8 mouse cellular contexts compared by ENCODE assay signal in genomic region chr2:26485710-26486109, GRCm38 (mm10). TPM values are rescaled to one million over a fixed set of nuclear protein-coding genes. Genes with fewer than 3 reads are reported as not detected.
A peak's percentile ranks its signal among the peaks of the same experiment; 100 is the strongest.
DNase-seq lines count a peak whose midpoint lies in the region; ATAC-seq and TF ChIP-seq lines count a peak whose summit lies in the region.

No protein-coding gene starts in this region.

- peak overlapping the region; percentile 25; the same call in 1 of the 2 replicates for H3K27ac ChIP-seq in heart, embryonic 13.5 days (replicated peaks)
- peak overlapping the region; percentile 79; the same call in 1 of the 2 replicates for H3K27ac ChIP-seq in CH12.LX (ENCODE audit: insufficient read depth, low read depth)
- H3K27ac ChIP-seq in embryonic facial prominence, embryonic 13.5 days = 0 out of 2 replicates have a peak overlapping the region, but pooled peaks have one; percentile 65
- peak overlapping the region; percentile 80 for H3K27ac ChIP-seq in limb, embryonic 12.5 days

- H3K4me1 ChIP-seq in heart, embryonic 13.5 days = peaks cover 84% of the 10 kb centered on the region
- H3K4me1 ChIP-seq in CH12.LX (ENCODE audit: control insufficient read depth in 1 of 2, insufficient read depth in 2 of 2) = peaks cover 76 to 88% of the 10 kb centered on the region in 2 experiments
- H3K4me1 ChIP-seq in embryonic facial prominence, embryonic 13.5 days = peaks cover 76% of the 10 kb centered on the region
- H3K4me1 ChIP-seq in limb, embryonic 12.5 days (replicated peaks) = peaks cover 75% of the 10 kb centered on the region

- no peak for TF ChIP-seq EP300 in CH12.LX (IDR thresholded peaks at IDR 0.05; ENCODE audit: low read length)

- dilution Hi-C loops in CH12.LX (cut with MboI; ENCODE audit: extremely low pct_ligation_motif_present, extremely low pct_unique_long_range_greater_than_20kb, low sequenced_read_pairs) = no loop called here

- no peak for TF ChIP-seq POLR2A in CH12.LX (IDR thresholded peaks at IDR 0.05; ENCODE audit: low read depth, low read length)

- in situ Hi-C loops in CH12.LX (cut with MboI; ENCODE audit: low pct_ligation_motif_present, low pct_unique_long_range_greater_than_20kb, low sequenced_read_pairs) = no loop called here

- TF ChIP-seq CTCF in CH12.LX (conservative IDR thresholded peaks at IDR 0.05 in 1 of 2, IDR thresholded peaks at IDR 0.05 in 1 of 2; ENCODE audit: low read depth in 2 of 2, low read length in 2 of 2) = no peak

- no peaks in the 10 kb centered on the region for H3K9me3 ChIP-seq in heart, embryonic 13.5 days
- H3K9me3 ChIP-seq in CH12.LX (replicated peaks; ENCODE audit: low read length) = peaks cover 4% of the 10 kb centered on the region
- H3K9me3 ChIP-seq in embryonic facial prominence, embryonic 13.5 days = no peaks in the 10 kb centered on the region
- no peaks in the 10 kb centered on the region for H3K9me3 ChIP-seq in limb, embryonic 12.5 days

- H3K36me3 ChIP-seq in heart, embryonic 13.5 days = peaks cover 38% of the 10 kb centered on the region
- peaks cover 21 to 30% of the 10 kb centered on the region in 2 experiments for H3K36me3 ChIP-seq in CH12.LX (replicated peaks in 1 of 2; ENCODE audit: control insufficient read depth in 1 of 2, insufficient read depth in 1 of 2, low read length in 1 of 2)
- H3K36me3 ChIP-seq in embryonic facial prominence, embryonic 13.5 days = peaks cover 41% of the 10 kb centered on the region
- H3K36me3 ChIP-seq in limb, embryonic 12.5 days = peaks cover 36% of the 10 kb centered on the region

- H3K9ac ChIP-seq in heart, embryonic 13.5 days = no peak overlapping the region
- no peak overlapping the region; the same call in 1 of the 2 replicates for H3K9ac ChIP-seq in CH12.LX (ENCODE audit: insufficient read depth, low read depth)
- 0 out of 2 replicates have a peak overlapping the region, but pooled peaks have one; percentile 7 for H3K9ac ChIP-seq in embryonic facial prominence, embryonic 13.5 days
- H3K9ac ChIP-seq in limb, embryonic 12.5 days (replicated peaks) = no peak overlapping the region

- 60% methylated on average over 7 of the region's 7 CpGs for WGBS in heart, embryonic 13.5 days
- 43% methylated on average over 7 of the region's 7 CpGs for WGBS in embryonic facial prominence, embryonic 13.5 days
- 29% methylated on average over 7 of the region's 7 CpGs for WGBS in limb, embryonic 12.5 days

- no peak for ATAC-seq in heart, embryonic 13.5 days (ENCODE audit: extremely low read depth, insufficient number of reproducible peaks, low FRiP score, low TSS enrichment)
- ATAC-seq in embryonic facial prominence, embryonic 13.5 days (ENCODE audit: insufficient number of reproducible peaks, insufficient read depth, low FRiP score, low TSS enrichment, low read depth) = no peak
- no peak for ATAC-seq in limb, embryonic 12.5 days (ENCODE audit: insufficient number of reproducible peaks, insufficient read depth, low FRiP score, low TSS enrichment, low read depth)

- no peak for DNase-seq in heart, adult 11 months
- DNase-seq in CH12.LX (ENCODE audit: extremely low read depth) = no peak
- no peak for DNase-seq in thymus, postnatal 4 days
- DNase-seq in adrenal gland, postnatal 25 days = no peak
- DNase-seq in lung, postnatal 36 days = no peak

- no peak overlapping the region for H3K4me2 ChIP-seq in heart, embryonic 13.5 days
- H3K4me2 ChIP-seq in CH12.LX (ENCODE audit: insufficient read depth, low read depth, poor library complexity, severe bottlenecking) = peak overlapping the region; percentile 63
- H3K4me2 ChIP-seq in embryonic facial prominence, embryonic 13.5 days = no peak overlapping the region
- peak overlapping the region; percentile 30; the same call in 1 of the 2 replicates for H3K4me2 ChIP-seq in limb, embryonic 12.5 days

- no peak for TF ChIP-seq RAD21 in CH12.LX (IDR thresholded peaks at IDR 0.05; ENCODE audit: low read depth, low read length)

- H3K4me3 ChIP-seq in heart, embryonic 13.5 days = no peak overlapping the region
- H3K4me3 ChIP-seq in CH12.LX (replicated peaks in 1 of 3; ENCODE audit: low read depth in 2 of 3, low read length in 2 of 3, poor library complexity in 1 of 3) = no peak overlapping the region
- no peak overlapping the region for H3K4me3 ChIP-seq in embryonic facial prominence, embryonic 13.5 days
- no peak overlapping the region for H3K4me3 ChIP-seq in limb, embryonic 12.5 days (replicated peaks)

- H3K79me2 ChIP-seq in CH12.LX (replicated peaks; ENCODE audit: control insufficient read depth, extremely low read depth, insufficient read depth, poor library complexity, severe bottlenecking) = peaks cover 5% of the 10 kb centered on the region

- no peaks in the 10 kb centered on the region; the same call in 1 of the 2 replicates for H3K27me3 ChIP-seq in heart, embryonic 13.5 days (replicated peaks)
- no peaks in the 10 kb centered on the region for H3K27me3 ChIP-seq in CH12.LX (replicated peaks)
- H3K27me3 ChIP-seq in embryonic facial prominence, embryonic 13.5 days = no peaks in the 10 kb centered on the region
- no peaks in the 10 kb centered on the region for H3K27me3 ChIP-seq in limb, embryonic 12.5 days

TF ChIP-seq in CH12.LX, 34 proteins besides CTCF, POLR2A, EP300 and RAD21:
- peak; percentile 53; the same call in 1 of the 2 replicates for TF ChIP-seq CHD2 (IDR thresholded peaks at IDR 0.05; ENCODE audit: low read length)
- no peak for TF ChIP-seq ELF1 (IDR thresholded peaks at IDR 0.05; ENCODE audit: low read depth, low read length)
- TF ChIP-seq BHLHE40 (IDR thresholded peaks at IDR 0.05; ENCODE audit: low read depth, low read length) = peak; percentile 18; the same call in 1 of the 2 replicates

RNA-seq across cellular contexts. Expression of gene Notch1, which starts 30.8 kb away (rescaled TPM):
- 11.4 and 12.1 TPM in 2 replicates for polyA plus RNA-seq in heart, embryonic 13.5 days (2015; fragmentation: Nextera tagmentation; extraction: Ambion mirVana)
- total RNA-seq in CH12.LX (2012; rRNA removed) (11.4 and 13.1 TPM in 2 replicates), CH12.LX (2014; rRNA removed) (0.86 and 0.98 TPM in 2 replicates)
- 2.7 and 3.8 TPM in 2 replicates for polyA plus RNA-seq in CH12.LX (2012; ENCODE audit: insufficient read length, low read depth)
- 17.3 and 17.8 TPM in 2 replicates for polyA plus RNA-seq in embryonic facial prominence, embryonic 13.5 days (2015; fragmentation: Nextera tagmentation; extraction: Ambion mirVana)
- polyA plus RNA-seq in limb, embryonic 12.5 days (2016; fragmentation: Nextera tagmentation; extraction: Ambion mirVana) = 13.7 and 14.0 TPM in 2 replicates
- total RNA-seq in adrenal gland, postnatal 25 days (2021) = 17.7 and 24.8 TPM in 2 replicates

RNA-seq across cellular contexts. Expression of gene Sec16a, which starts 40.7 kb away (rescaled TPM):
- 12.8 and 13.8 TPM in 2 replicates for polyA plus RNA-seq in heart, embryonic 13.5 days (2015; fragmentation: Nextera tagmentation; extraction: Ambion mirVana)
- total RNA-seq in CH12.LX (2012; rRNA removed) (31.8 and 36.3 TPM in 2 replicates), CH12.LX (2014; rRNA removed) (22.5 and 22.8 TPM in 2 replicates)
- polyA plus RNA-seq in CH12.LX (2012; ENCODE audit: insufficient read length, low read depth) = 28.6 and 38.9 TPM in 2 replicates
- polyA plus RNA-seq in embryonic facial prominence, embryonic 13.5 days (2015; fragmentation: Nextera tagmentation; extraction: Ambion mirVana) = 22.7 and 27.9 TPM in 2 replicates
- 25.6 and 33.0 TPM in 2 replicates for polyA plus RNA-seq in limb, embryonic 12.5 days (2016; fragmentation: Nextera tagmentation; extraction: Ambion mirVana)
- 62.7 and 63.4 TPM in 2 replicates for total RNA-seq in adrenal gland, postnatal 25 days (2021)

Comparison
In these comparisons a context has a peak if more than half of its experiments do, and no peak if none do; other contexts are left out.
1. H3K27ac ChIP-seq: peak in every context shown above with its lines; median percentile 80 in limb, embryonic 12.5 days; 79 in CH12.LX; 65 in embryonic facial prominence, embryonic 13.5 days; 25 in heart, embryonic 13.5 days.
2. H3K4me2 ChIP-seq: peak in CH12.LX (single experiment) and limb, embryonic 12.5 days (single experiment); none in heart, embryonic 13.5 days (single experiment) and embryonic facial prominence, embryonic 13.5 days (single experiment).